Mouse (Mus musculus) heart, adult 2 months (tissue): ENCODE results near the gene Otud7b. TPM values are rescaled to one million over a fixed set of nuclear protein-coding genes. Genes with fewer than 3 reads are reported as not detected.

Experiments
- DNase-seq, 2 experiments: peaks; one replicate each; pipeline ENCODE4 v3.0.0; 2021
- H3K27ac ChIP-seq: fragments of 200-600 bp; 2 replicates; pipeline ENCODE4 v1.8.1; 2022
- H3K27me3 ChIP-seq: fragments of 200-500 bp; 2 replicates; pipeline ENCODE4 v1.6.1; 2012; ENCODE audit warnings: mild to moderate bottlenecking, low read length, inconsistent platforms, mixed read lengths; ENCODE audit not compliant: control insufficient read depth, insufficient read depth
- H3K36me3 ChIP-seq: fragments of 200-500 bp; 2 replicates; pipeline ENCODE4 v1.6.1; 2012; ENCODE audit warnings: low read length, inconsistent platforms; ENCODE audit not compliant: control insufficient read depth, insufficient read depth
- H3K4me1 ChIP-seq: fragments of 200-500 bp; 2 replicates; pipeline ENCODE4 v1.6.1; 2011; ENCODE audit warnings: low read length; ENCODE audit not compliant: control insufficient read depth, insufficient read depth
- H3K4me3 ChIP-seq: fragments of 200-600 bp; 2 replicates; pipeline ENCODE4 v1.8.1; 2022
- H3K79me2 ChIP-seq: fragments of 200-500 bp; replicated peaks from 2 replicates; pipeline ENCODE4 v1.6.1; 2012; ENCODE audit warnings: mild to moderate bottlenecking, inconsistent platforms, low read length, moderate library complexity, mixed read lengths; ENCODE audit not compliant: control insufficient read depth, insufficient read depth
- H3K9ac ChIP-seq: fragments of 200-500 bp; 2 replicates; pipeline ENCODE4 v1.6.1; 2012; ENCODE audit warnings: low read depth, mild to moderate bottlenecking, control low read depth, inconsistent platforms, low read length, mixed read lengths
- CTCF ChIP-seq: fragments of 200-600 bp; IDR thresholded peaks from 2 replicates; pipeline ENCODE4 v1.8.1; 2022; ENCODE audit warnings: antibody characterized with exemption, mild to moderate bottlenecking, moderate library complexity
- EP300 ChIP-seq: fragments of 200-500 bp; IDR thresholded peaks from 2 replicates; pipeline ENCODE4 v1.6.1; 2011; ENCODE audit warnings: low read depth, low read length, control low read depth; ENCODE audit not compliant: insufficient read depth
- POLR2A ChIP-seq: fragments of 200-500 bp; IDR thresholded peaks from 2 replicates; pipeline ENCODE4 v1.6.1; 2011; ENCODE audit warnings: mild to moderate bottlenecking, low read depth, low read length, control low read depth; ENCODE audit not compliant: insufficient read depth
- WGBS: fragments of 180-500 bp; shearing (Covaris S2); methylation state at CpG from one replicate; pipeline ENCODE4 v1.1.7; 2018; 5-methylcytosine and 5-hydroxymethylcytosine counted together
- intact Hi-C: fragments of 180-260 bp; cut with DNase I; formaldehyde crosslinking; loops from one replicate; pipeline ENCODE4 v1.15.1; 2025
- polyA plus RNA-seq: library from polyadenylated mRNA; depleted of rRNA; stranded (reverse); fragments of >200 nt; gene quantifications from 2 replicates; pipeline ENCODE4 v1.2.3, GENCODE M21; 2012
- total RNA-seq, 2 experiments: library from RNA; stranded (reverse); gene quantifications; 2 replicates each; pipeline ENCODE4 v1.2.3; 2021

The Otud7b gene
- total and polyA plus RNA-seq, 3 experiments = 10.9 to 57.4 (median 46.0) TPM

- no peaks in the 10 kb centered on the region for H3K27me3 ChIP-seq
- peaks cover 9% of the 10 kb centered on the region for H3K36me3 ChIP-seq
- H3K9ac ChIP-seq = no peak overlapping the region
- intact Hi-C loops = no loop called here
- DNase-seq = no peak
- no peak overlapping the region for H3K4me3 ChIP-seq
- H3K4me1 ChIP-seq = peaks cover 2% of the 10 kb centered on the region
- H3K79me2 ChIP-seq = no peaks in the 10 kb centered on the region
- WGBS = 86% methylated on average over 2 of the region's 2 CpGs
- TF ChIP-seq POLR2A = no peak
- no peak for TF ChIP-seq EP300
- TF ChIP-seq CTCF = no peak
- no peak overlapping the region for H3K27ac ChIP-seq
Observed at GRCm38 (mm10) chr3:96178902-96179301, 74.6 kb downstream of the Otud7b start.

GRCm38 (mm10) chr3:96179531-96179930, 75.2 kb downstream of the Otud7b start:
- 29% methylated on average over 4 of the region's 4 CpGs for WGBS
- Histone ChIP-seq H3K27me3 (no peaks in the 10 kb centered on the region), H3K27ac (no peak overlapping the region), H3K36me3 (peaks cover 8% of the 10 kb centered on the region), H3K4me1 (peaks cover 2% of the 10 kb centered on the region), H3K4me3 (no peak overlapping the region), H3K79me2 (no peaks in the 10 kb centered on the region), H3K9ac (no peak overlapping the region)
- DNase-seq = peak in 1 of 2 experiments; percentile 68
- intact Hi-C loops = no loop called here
- TF ChIP-seq CTCF (peak; percentile 13; the same call in 1 of the 2 replicates), EP300 (0 out of 2 replicates have a peak, but pooled peaks have one; percentile 24), POLR2A (no peak)

GRCm38 (mm10) chr3:96180727-96181477, 76.6 kb downstream of the Otud7b start, which contains the start of gene Sv2a:
Gene Sv2a, plus strand, starts transcription at chr3:96181151.
- Histone ChIP-seq H3K36me3 (peaks cover 3% of the 10 kb centered on the region; the same call in 1 of the 2 replicates), H3K79me2 (no peaks in the 10 kb centered on the region), H3K4me3 (peak within 1 kb of the TSS; percentile 40), H3K27me3 (no peaks in the 10 kb centered on the region), H3K9ac (peak within 1 kb of the TSS; percentile 46), H3K27ac (no peak within 1 kb of the TSS; the same call in 1 of the 2 replicates), H3K4me1 (peaks cover 2% of the 10 kb centered on the region)
- intact Hi-C loops = no loop called here
- DNase-seq = peak; percentile 50 to 53
- 2% methylated on average over 12 of the region's 23 CpGs for WGBS
- TF ChIP-seq CTCF (no peak), POLR2A (no peak), EP300 (no peak)

GRCm38 (mm10) chr3:96181510-96182381, 77.4 kb downstream of the Otud7b start:
- Histone ChIP-seq H3K4me1 (peaks cover 2% of the 10 kb centered on the region), H3K9ac (no peak overlapping the region), H3K27me3 (no peaks in the 10 kb centered on the region), H3K79me2 (no peaks in the 10 kb centered on the region), H3K36me3 (no peaks in the 10 kb centered on the region), H3K27ac (peak overlapping the region; percentile 51), H3K4me3 (peak overlapping the region; percentile 12; the same call in 1 of the 2 replicates)
- 44% methylated on average over 12 of the region's 12 CpGs for WGBS
- TF ChIP-seq EP300 (no peak), CTCF (no peak), POLR2A (no peak)
- no peak for DNase-seq
- intact Hi-C loops = no loop called here

- Histone ChIP-seq H3K4me3 (no peak overlapping the region), H3K9ac (no peak overlapping the region), H3K36me3 (no peaks in the 10 kb centered on the region), H3K27me3 (no peaks in the 10 kb centered on the region), H3K27ac (peak overlapping the region; percentile 51), H3K4me1 (peaks cover 2% of the 10 kb centered on the region), H3K79me2 (no peaks in the 10 kb centered on the region)
- 15% methylated on average over 4 of the region's 4 CpGs for WGBS
- DNase-seq = no peak
- TF ChIP-seq CTCF (no peak), POLR2A (no peak), EP300 (no peak)
- intact Hi-C loops = no loop called here
Observed at GRCm38 (mm10) chr3:96182382-96182776, 78.1 kb downstream of the Otud7b start.

- intact Hi-C loops = no loop called here
- no peaks in the 10 kb centered on the region for H3K79me2 ChIP-seq
- H3K9ac ChIP-seq = no peak overlapping the region
- no peak overlapping the region for H3K27ac ChIP-seq
- no peaks in the 10 kb centered on the region for H3K36me3 ChIP-seq
- H3K27me3 ChIP-seq = no peaks in the 10 kb centered on the region
- no peak for DNase-seq
- H3K4me1 ChIP-seq = no peaks in the 10 kb centered on the region
- H3K4me3 ChIP-seq = no peak overlapping the region
- TF ChIP-seq POLR2A (no peak), EP300 (no peak)
- WGBS = 44% methylated on average over 12 of the region's 12 CpGs
Observed at GRCm38 (mm10) chr3:96192977-96193376, 88.7 kb downstream of the Otud7b start.
